Mouse (Mus musculus): Measurements from ENCODE around the gene Ptch1. TPM values are rescaled to one million over a fixed set of nuclear protein-coding genes. Genes with fewer than 3 reads are reported as not detected.

Gene Ptch1
- total RNA-seq, 1 experiment = 21.6 TPM

- H3K9ac ChIP-seq (ENCODE audit: insufficient read depth, low read depth, low read length, poor library complexity, severe bottlenecking) = no peak overlapping the region
- H3K36me3 ChIP-seq (ENCODE audit: control insufficient read depth, insufficient read depth, low read length, poor library complexity, severe bottlenecking) = no peaks in the 10 kb centered on the region; the same call in 1 of the 2 replicates
- in situ Hi-C loops (cut with MboI; ENCODE audit: low sequenced_read_pairs in 2 of 2, unreplicated experiment in 2 of 2) = no loop called here
- no peaks in the 10 kb centered on the region for H3K9me3 ChIP-seq (ENCODE audit: control insufficient read depth, insufficient read depth, low read depth, low read length)
- DNase-seq (ENCODE audit: low read depth, low spot score) = no peak
- H3K4me3 ChIP-seq (ENCODE audit: insufficient read depth in 1 of 2, low read depth in 1 of 2, low read length in 2 of 2, poor library complexity in 1 of 2, severe bottlenecking in 1 of 2) = no peak overlapping the region
- H3K27ac ChIP-seq (ENCODE audit: insufficient read depth, low read depth, low read length, poor library complexity, severe bottlenecking) = no peak overlapping the region
- TF ChIP-seq CHD2 (IDR thresholded peaks at IDR 0.05; ENCODE audit: low read depth, low read length) (no peak), MAFK (IDR thresholded peaks at IDR 0.05; ENCODE audit: insufficient read depth, low read depth, low read length) (no peak), ZNF384 (IDR thresholded peaks at IDR 0.05; ENCODE audit: low read depth, low read length) (no peak), HCFC1 (IDR thresholded peaks at IDR 0.05; ENCODE audit: borderline replicate concordance, insufficient read depth, low read length) (no peak), ZC3H11A (IDR thresholded peaks at IDR 0.05; ENCODE audit: borderline replicate concordance, low read depth, low read length) (no peak)
- no peaks in the 10 kb centered on the region for H3K4me1 ChIP-seq (ENCODE audit: control insufficient read depth in 2 of 2, insufficient read depth in 2 of 2, low read length in 2 of 2, poor library complexity in 1 of 2)
Measured at GRCm38 (mm10) chr13:63502391-63502790, 71.0 kb downstream of the Ptch1 start.

DNA sequence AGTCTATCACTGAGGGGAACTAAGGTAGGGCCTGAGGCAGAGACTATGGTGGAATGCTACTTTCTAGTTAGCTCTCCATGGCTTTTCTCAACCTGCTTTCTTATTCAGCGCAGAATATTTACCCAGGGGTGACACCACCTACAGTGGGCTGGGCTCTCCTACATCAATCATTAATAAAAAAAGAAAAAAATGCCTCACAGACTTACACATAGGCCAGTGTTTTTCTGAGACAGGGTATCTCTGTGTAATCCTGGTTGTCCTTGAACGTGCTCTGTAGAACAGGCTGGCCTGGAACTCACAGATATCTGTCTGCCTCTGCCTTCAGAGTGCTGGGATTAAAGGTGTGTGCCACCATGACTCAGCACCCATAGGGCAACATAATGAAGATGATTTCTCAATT is 73.9 kb downstream of the Ptch1 start:
- Histone ChIP-seq H3K4me3 (ENCODE audit: insufficient read depth in 1 of 2, low read depth in 1 of 2, low read length in 2 of 2, poor library complexity in 1 of 2, severe bottlenecking in 1 of 2) (no peak overlapping the region), H3K9me3 (ENCODE audit: control insufficient read depth, insufficient read depth, low read depth, low read length) (no peaks in the 10 kb centered on the region), H3K4me1 (ENCODE audit: control insufficient read depth in 2 of 2, insufficient read depth in 2 of 2, low read length in 2 of 2, poor library complexity in 1 of 2) (peaks cover 0 to 3% of the 10 kb centered on the region in 2 experiments; a peak in 1 of 4 replicates), H3K27ac (ENCODE audit: insufficient read depth, low read depth, low read length, poor library complexity, severe bottlenecking) (no peak overlapping the region), H3K9ac (ENCODE audit: insufficient read depth, low read depth, low read length, poor library complexity, severe bottlenecking) (no peak overlapping the region), H3K36me3 (ENCODE audit: control insufficient read depth, insufficient read depth, low read length, poor library complexity, severe bottlenecking) (no peaks in the 10 kb centered on the region; the same call in 1 of the 2 replicates)
- in situ Hi-C loops (cut with MboI; ENCODE audit: low sequenced_read_pairs in 2 of 2, unreplicated experiment in 2 of 2) = no loop called here
- DNase-seq (ENCODE audit: low read depth, low spot score) = no peak
- no peak for TF ChIP-seq ZNF384 (IDR thresholded peaks at IDR 0.05; ENCODE audit: low read depth, low read length)
- TF ChIP-seq HCFC1 (IDR thresholded peaks at IDR 0.05; ENCODE audit: borderline replicate concordance, insufficient read depth, low read length) = no peak
- no peak for TF ChIP-seq CHD2 (IDR thresholded peaks at IDR 0.05; ENCODE audit: low read depth, low read length)
- no peak for TF ChIP-seq MAFK (IDR thresholded peaks at IDR 0.05; ENCODE audit: insufficient read depth, low read depth, low read length)
- no peak for TF ChIP-seq ZC3H11A (IDR thresholded peaks at IDR 0.05; ENCODE audit: borderline replicate concordance, low read depth, low read length)

DNA sequence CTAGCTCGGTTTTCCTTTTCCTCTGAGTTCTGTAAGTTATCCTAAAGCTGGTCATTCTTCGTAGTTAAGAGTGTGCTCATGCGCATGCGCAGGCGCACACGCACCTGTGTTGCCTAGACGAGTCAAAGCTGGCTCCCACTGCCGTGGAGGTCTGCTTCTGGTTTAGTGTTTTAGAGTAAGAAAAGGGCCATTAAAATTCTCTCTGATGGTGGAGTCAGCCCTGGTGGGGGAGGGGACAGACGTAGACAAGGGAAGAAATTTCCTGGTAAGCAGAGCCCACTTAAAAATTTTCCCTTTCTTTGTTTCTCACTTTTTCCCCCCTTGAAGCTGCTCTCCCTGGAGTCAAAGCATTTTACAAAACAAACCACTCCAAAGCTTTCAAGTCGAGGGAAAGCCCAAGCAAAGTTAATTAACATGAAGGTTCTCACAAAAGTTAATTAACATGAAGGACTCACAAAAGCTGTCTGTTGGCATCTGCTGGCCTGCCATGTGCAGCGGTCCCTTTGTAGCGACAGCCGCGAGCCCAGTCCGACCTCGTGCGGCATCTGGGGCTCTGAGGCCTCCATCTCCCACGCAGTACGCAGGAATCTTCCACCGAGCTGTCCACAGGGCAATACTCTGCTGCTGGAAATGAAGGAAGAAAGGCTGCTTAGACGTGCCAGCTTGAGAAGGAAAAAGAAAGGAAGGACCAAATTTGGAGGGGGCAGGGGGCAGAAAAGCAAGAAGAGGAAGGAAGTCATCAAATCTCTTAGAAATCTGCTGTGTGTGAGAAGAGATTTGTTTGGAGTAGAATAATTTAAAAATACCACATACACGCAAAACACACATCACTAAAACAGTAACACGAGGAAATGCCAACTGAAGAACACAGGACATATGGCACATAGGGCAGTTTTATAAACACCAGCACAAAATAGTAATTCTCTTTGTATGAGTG is 76.5 kb downstream of the Ptch1 start, which contains the start of gene Fancc:
Fancc (minus strand) TSS at position 633 of the 937 bp plus-strand sequence.
- no peak for TF ChIP-seq ZC3H11A (IDR thresholded peaks at IDR 0.05; ENCODE audit: borderline replicate concordance, low read depth, low read length)
- TF ChIP-seq ZNF384 (IDR thresholded peaks at IDR 0.05; ENCODE audit: low read depth, low read length) = no peak
- no peak for TF ChIP-seq HCFC1 (IDR thresholded peaks at IDR 0.05; ENCODE audit: borderline replicate concordance, insufficient read depth, low read length)
- TF ChIP-seq CHD2 (IDR thresholded peaks at IDR 0.05; ENCODE audit: low read depth, low read length) = no peak
- TF ChIP-seq MAFK (IDR thresholded peaks at IDR 0.05; ENCODE audit: insufficient read depth, low read depth, low read length) = no peak
- Histone ChIP-seq H3K4me1 (ENCODE audit: control insufficient read depth in 2 of 2, insufficient read depth in 2 of 2, low read length in 2 of 2, poor library complexity in 1 of 2) (peaks cover 0 to 3% of the 10 kb centered on the region in 2 experiments; a peak in 1 of 4 replicates), H3K36me3 (ENCODE audit: control insufficient read depth, insufficient read depth, low read length, poor library complexity, severe bottlenecking) (no peaks in the 10 kb centered on the region), H3K4me3 (ENCODE audit: insufficient read depth in 1 of 2, low read depth in 1 of 2, low read length in 2 of 2, poor library complexity in 1 of 2, severe bottlenecking in 1 of 2) (no peak within 1 kb of the TSS), H3K9ac (ENCODE audit: insufficient read depth, low read depth, low read length, poor library complexity, severe bottlenecking) (no peak within 1 kb of the TSS), H3K27ac (ENCODE audit: insufficient read depth, low read depth, low read length, poor library complexity, severe bottlenecking) (no peak within 1 kb of the TSS), H3K9me3 (ENCODE audit: control insufficient read depth, insufficient read depth, low read depth, low read length) (no peaks in the 10 kb centered on the region)
- peak; percentile 54 for DNase-seq (ENCODE audit: low read depth, low spot score)
- in situ Hi-C loops (cut with MboI; ENCODE audit: low sequenced_read_pairs in 2 of 2, unreplicated experiment in 2 of 2) = no loop called here

- TF ChIP-seq ZNF384 (IDR thresholded peaks at IDR 0.05; ENCODE audit: low read depth, low read length) (no peak), MAFK (IDR thresholded peaks at IDR 0.05; ENCODE audit: insufficient read depth, low read depth, low read length) (no peak), ZC3H11A (IDR thresholded peaks at IDR 0.05; ENCODE audit: borderline replicate concordance, low read depth, low read length) (no peak), HCFC1 (IDR thresholded peaks at IDR 0.05; ENCODE audit: borderline replicate concordance, insufficient read depth, low read length) (no peak), CHD2 (IDR thresholded peaks at IDR 0.05; ENCODE audit: low read depth, low read length) (no peak)
- Histone ChIP-seq H3K27ac (ENCODE audit: insufficient read depth, low read depth, low read length, poor library complexity, severe bottlenecking) (no peak overlapping the region), H3K9ac (ENCODE audit: insufficient read depth, low read depth, low read length, poor library complexity, severe bottlenecking) (no peak overlapping the region), H3K36me3 (ENCODE audit: control insufficient read depth, insufficient read depth, low read length, poor library complexity, severe bottlenecking) (no peaks in the 10 kb centered on the region), H3K4me3 (ENCODE audit: insufficient read depth in 1 of 2, low read depth in 1 of 2, low read length in 2 of 2, poor library complexity in 1 of 2, severe bottlenecking in 1 of 2) (no peak overlapping the region), H3K9me3 (ENCODE audit: control insufficient read depth, insufficient read depth, low read depth, low read length) (no peaks in the 10 kb centered on the region), H3K4me1 (ENCODE audit: control insufficient read depth in 2 of 2, insufficient read depth in 2 of 2, low read length in 2 of 2, poor library complexity in 1 of 2) (0 out of 4 replicates have a peak, but pooled peaks cover 0 to 2% of the 10 kb centered on the region in 2 experiments)
- no peak for DNase-seq (ENCODE audit: low read depth, low spot score)
- in situ Hi-C loops (cut with MboI; ENCODE audit: low sequenced_read_pairs in 2 of 2, unreplicated experiment in 2 of 2) = no loop called here
Measured at GRCm38 (mm10) chr13:63487707-63488042, 85.7 kb downstream of the Ptch1 start.
